Mouse (Mus musculus) heart, postnatal 10 days (tissue): ENCODE measurements around the gene Stk39. TPM values are rescaled to one million over a fixed set of nuclear protein-coding genes. Genes with fewer than 3 reads are reported as not detected.
"Not testable (repeated sequence)": the region's sequence is repeated elsewhere in the genome, so short reads cannot be mapped to it uniquely, and the experiment has no call there.

ENCODE experiments used
- DNase-seq, 2 experiments: peaks; one replicate each; pipeline ENCODE4 v3.0.0; 2021
- intact Hi-C: fragments of 180-260 bp; cut with DNase I; formaldehyde crosslinking; loops from one replicate; pipeline ENCODE4 v1.15.1; 2025
- total RNA-seq, 2 experiments: library from RNA; stranded (reverse); gene quantifications; 2 replicates each; pipeline ENCODE4 v1.2.3; 2021

The Stk39 gene
- total RNA-seq, 2 experiments from 2014 or later: 111 to 145 TPM

DNA sequence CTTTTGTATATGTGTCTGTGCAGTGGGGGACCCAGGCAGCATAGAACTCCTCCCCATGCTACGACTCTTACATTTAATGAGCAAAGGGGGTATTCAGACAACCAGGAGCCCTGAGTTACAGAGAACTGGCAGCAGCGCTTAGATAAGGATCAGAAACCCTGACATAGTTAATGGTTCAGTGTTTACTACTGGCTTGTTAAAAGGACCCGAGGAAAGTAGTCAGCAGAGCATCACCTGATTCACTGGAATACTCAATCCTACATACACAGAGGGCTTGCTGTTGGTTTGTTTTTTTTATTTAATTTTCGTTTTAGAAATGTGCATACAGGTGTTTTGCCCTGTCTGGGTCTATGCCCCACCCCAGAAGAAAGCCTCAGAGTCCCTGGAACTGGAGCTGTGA, 217.3 kb downstream of the Stk39 start:
- intact Hi-C loops: no loop called here
- DNase-seq: no peak

DNA sequence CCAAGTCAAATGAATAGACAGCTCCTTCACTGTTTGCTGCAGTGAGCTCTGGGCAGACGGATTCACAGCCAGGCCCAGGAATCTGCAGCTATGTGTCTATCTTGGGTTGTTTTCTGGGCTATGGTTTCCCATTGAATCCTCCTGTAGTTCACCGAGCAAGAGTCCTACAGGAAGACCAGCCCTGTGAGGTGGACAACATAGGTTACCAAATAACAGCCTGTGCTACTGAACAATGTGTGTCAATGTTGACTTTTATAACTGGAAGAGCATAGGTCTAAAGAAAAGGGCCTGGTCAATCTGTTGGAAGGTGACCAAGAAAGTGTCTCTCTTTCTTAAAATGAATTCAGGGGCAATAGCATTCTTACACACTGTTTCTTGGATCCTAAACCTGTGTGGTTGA, 218.8 kb downstream of the Stk39 start:
- intact Hi-C loops: no loop called here
- no peak for DNase-seq

DNA sequence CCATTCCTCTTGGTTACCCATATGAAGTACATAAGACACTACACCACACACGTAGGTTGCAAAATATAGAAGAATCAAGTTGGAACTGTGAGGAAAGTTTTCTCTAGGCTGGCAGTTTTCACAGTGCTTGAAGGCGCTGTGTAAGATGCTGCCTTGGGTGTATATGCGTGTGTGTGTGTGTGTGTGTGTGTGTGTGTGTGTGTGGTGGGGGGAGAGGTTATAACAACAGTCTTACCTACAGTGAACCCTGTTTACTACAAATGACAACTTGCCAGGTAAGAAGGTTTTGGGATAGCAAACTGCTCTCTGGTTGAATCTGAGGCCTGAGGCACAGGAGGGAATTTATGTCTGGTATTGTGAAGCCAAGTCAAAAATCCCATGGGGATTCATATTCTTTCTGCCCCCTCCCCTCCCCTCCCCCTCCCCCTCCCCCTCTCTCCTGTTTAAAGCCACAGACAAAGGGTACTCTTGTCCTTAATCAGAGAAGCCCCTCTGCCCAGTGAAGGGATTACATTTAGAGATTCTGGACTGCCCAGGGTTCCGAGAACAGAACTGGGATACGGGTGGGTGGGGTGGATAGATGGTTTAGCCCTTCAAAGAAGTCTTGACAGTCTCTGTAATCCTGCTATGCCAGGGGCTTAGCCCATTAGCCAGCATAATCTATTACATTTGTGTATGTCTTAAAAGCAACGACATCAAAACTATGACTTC, 219.9 kb downstream of the Stk39 start:
- DNase-seq: no peak
- intact Hi-C loops: no loop called here

DNA sequence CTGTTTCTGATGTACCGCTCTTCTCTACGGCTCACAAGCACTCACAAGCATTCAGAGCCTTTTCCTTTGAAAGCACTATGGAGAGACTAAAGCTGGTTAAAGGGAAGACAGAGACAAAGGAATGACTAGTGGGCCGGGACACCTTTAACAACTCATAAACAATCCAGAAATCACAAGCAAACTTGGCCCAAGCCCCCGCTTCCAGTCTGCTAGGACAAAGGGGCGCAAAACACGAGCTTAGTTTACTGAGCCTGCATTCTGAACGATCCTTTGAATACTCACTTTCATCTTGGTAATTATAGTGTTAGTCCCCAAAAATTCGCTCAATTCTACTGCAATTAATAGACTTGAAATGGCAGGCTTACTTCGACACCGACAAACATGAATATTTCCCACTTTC, 221.2 kb downstream of the Stk39 start:
- intact Hi-C loops: no loop called here

DNA sequence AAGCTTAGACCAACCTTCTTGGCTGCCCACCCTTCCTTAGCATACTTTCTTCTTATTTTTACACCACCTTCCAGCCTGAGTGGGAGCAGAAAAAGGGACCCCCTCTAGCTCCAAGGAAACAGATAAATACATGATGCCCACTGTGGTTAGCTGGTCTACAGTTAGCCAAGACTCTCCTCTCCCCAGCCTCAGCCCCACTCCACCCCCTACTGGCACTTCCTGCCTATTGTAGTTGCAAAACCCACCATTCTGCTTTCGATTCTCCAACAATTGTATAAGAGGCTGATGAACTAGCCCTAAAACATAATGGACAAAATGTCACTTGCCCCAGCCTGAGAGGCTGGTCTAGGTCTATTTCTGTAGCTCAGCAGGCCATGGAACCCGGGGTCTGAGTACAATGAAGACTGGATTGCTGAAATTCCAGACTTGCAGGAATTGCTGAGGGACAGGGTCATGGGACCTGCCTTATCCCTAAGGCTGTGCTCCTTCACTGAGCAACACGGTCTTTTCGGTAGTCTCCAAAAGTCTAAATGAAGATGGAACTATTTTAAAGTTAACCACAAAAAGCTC, 222.1 kb downstream of the Stk39 start:
- DNase-seq: no peak
- intact Hi-C loops: no loop called here

More for the DNA sequence above, 221.2 kb downstream of the Stk39 start:
- DNase-seq: no peak

DNA sequence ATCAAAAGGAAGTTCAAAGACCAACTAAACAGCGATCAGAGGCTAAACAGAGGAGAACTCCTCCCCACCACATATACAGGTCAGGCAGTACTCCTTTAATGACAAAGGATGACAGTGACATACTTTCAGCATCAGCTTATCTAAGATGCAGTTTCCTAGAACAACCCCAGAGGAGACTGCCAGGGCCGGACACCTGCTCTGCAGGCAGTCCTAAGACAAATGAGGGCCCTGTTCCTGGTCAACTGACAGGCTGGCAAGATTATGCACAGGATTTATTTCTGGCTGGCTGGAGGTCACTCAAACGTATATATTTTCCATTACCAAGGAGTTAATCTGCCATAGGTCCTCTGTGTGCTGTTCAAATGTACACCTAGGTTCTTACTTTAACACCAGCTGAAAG, 225.8 kb downstream of the Stk39 start:
- intact Hi-C loops: no loop called here
- DNase-seq: no peak

DNA sequence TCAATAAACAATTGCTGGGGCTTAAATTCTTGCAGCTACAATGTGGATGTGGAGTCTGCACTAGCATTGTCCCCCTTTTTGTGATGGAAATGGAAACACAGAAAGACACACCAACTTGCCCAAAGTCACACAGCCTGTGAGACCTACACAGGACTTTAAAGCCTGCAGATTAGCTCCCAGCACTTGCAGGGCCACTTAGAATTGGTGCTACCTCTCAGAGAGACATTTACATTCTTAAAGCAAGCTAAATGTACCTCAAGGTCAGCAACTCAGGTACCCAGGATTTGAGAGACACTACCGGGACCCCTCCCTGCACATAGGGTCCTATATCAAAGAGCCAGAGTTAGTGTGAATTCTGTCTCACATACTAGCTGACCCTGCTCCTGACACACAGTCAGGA, 227.5 kb downstream of the Stk39 start:
- intact Hi-C loops: no loop called here
- DNase-seq: no peak

DNA sequence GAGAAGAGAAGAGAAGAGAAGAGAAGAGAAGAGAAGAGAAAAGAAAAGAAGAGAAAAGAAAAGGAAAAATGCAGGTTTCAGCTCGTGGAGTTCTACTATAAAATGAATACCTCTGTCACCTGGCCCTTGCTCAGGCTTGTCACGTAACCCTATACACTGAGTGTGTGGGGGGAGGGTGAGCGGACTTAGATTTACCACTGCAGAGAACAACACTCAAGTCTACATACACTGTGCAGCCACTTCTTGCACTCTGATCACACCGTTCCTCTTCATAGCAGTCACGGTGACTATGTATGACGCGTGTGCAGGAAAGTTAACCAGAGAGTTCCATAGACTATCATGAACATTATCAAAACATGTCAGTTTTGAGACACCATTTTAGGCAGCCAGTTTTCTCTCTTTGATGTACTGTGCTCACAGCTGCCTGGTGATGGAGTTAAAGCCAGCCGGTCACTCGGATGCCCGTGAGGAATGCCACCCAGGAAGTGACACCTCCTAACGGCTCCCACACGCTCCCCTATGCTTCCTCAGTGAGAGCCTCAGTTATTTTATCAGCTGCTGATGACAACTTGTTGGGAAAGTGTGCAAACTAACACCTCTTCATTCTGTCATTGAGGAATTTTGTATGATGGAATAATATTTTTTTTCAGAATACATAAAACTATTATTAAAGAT, 228.1 kb downstream of the Stk39 start:
- DNase-seq: no peak
- intact Hi-C loops: no loop called here

DNA sequence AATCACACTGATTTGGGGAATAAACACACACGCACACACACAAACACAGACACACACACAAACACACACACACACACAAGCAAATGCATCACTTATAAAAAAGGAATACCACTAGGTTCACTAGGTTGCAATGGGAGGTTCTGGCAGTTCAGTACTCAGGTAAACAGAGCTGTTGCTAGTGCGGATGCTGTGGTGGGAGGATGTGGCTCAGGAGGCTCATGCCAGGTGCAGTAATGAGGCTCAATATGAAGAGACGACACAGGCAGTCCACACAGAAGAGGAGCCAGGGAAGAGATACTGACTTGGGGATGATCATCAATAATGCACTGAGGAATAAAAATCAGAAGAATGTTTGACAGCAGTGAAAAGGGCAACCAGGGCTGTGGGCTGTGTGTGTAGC, 228.8 kb downstream of the Stk39 start:
- no peak for DNase-seq
- intact Hi-C loops: no loop called here

DNA sequence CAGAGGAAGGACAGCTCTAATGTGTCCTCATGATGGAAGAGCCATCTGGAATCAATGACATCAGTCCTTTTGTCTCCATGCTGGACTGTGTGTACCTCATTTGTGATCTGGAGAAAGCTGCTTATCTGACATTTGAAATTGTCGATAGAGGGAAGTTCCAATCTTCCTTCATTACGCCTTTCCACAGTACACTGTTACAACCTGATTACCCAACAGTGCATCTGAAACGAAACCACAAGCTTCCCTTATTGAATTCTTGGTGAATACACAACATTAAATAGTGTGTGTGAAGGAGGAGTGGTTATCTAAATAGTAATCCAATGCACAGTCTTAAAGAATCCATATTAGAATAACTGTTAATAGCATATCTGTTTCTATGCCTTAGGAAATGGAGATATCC, 230.0 kb downstream of the Stk39 start:
- intact Hi-C loops: no loop called here
- no peak for DNase-seq

DNA sequence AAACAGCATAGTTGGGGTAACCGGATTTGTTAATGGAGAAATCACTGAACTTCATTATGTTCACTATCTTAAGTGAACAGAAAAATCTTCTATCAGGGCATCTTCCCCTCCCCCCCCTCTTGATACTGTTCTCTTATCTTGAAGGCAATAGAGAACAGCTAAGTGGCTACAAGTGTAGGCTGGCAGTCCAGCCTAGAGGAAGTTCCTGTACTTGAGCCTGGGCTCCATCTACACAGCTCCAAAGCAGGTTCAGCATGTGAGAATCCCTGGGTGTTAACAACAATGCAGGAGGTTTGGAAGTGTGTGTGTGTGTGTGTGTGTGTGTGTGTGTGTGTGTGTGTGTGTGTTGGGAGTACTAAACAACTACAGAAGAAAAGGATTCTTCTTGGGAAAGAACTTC, 230.4 kb downstream of the Stk39 start:
- intact Hi-C loops: no loop called here
- no peak for DNase-seq

DNA sequence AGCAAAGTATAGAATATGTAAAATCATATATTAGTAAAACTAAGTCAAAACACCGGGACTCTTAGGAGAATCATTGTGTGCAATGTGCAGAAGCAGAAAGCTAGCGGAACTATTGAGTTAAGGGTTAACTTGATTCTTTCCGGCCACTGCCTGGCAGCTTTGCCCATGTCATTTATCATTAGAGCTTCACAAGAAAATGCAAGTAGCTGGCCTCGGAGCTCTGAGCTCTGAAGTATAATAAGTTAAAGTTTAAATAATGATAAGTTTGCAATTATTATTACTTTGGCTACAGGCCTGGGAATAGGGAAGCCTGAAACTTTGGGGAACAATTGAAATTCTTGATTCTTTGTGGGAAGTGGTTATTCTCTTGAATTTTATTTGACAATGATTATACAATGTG, 232.7 kb downstream of the Stk39 start:
- intact Hi-C loops: not testable (repeated sequence)

DNA sequence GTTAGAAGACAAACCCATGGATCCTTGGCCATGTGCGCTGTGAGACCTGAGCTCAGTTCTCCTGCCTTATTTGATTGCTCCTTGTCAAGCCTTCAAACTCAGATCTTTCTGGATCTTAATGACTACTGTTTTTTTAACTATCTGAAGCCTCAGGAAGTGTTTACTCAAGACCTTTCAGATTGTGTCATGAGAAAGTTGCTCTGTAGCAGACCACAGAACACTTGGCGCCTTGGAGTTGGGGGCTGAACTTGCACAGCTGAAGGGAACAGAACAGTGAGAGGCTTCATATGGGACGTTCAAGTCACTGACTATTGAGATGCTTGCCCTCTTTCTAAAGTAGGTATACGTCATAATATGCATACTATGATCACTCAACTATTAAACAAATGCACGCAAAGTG, 239.1 kb downstream of the Stk39 start:
- intact Hi-C loops: no loop called here
- no peak for DNase-seq

More for the DNA sequence above, 232.7 kb downstream of the Stk39 start:
- not testable (repeated sequence) for DNase-seq

DNA sequence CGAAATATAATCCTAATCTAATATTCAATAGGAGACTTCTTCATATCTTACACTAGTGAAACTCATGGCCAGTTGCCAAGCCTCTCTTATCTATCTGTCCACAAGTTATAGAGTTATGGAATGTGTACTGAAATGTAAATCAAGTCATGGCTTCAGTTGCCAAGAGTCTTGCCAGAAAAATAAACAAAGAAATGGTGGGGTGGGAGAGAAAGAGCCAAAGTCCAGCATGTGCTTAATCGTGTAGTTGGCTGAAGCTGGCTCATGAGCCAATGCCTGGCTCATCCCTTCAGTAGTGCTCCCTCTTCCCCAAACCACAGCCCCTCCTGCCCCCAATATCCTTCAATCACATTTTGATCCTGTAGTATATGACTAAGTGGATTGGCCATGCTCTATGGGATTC, 242.2 kb downstream of the Stk39 start:
- DNase-seq: no peak
- intact Hi-C loops: no loop called here

DNA sequence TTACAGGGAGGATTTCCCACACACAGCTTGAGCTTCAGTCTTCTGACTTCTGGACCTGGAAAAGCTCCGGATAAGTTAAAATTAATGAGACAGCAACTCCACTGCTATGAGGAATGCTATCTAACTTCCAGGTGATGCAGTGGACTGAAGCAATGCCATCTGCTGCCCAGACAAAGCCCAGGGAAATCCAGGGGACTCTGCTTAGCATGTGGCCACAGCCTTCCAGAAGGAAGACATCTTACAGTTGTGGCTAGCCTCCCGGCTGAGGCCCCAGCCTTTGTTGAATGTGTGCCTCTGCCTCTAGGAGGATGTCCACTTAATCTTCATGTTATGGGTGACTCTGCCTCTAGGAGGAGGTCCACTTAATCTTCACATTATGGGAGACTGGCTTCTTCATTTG, 243.0 kb downstream of the Stk39 start:
- intact Hi-C loops: no loop called here

DNA sequence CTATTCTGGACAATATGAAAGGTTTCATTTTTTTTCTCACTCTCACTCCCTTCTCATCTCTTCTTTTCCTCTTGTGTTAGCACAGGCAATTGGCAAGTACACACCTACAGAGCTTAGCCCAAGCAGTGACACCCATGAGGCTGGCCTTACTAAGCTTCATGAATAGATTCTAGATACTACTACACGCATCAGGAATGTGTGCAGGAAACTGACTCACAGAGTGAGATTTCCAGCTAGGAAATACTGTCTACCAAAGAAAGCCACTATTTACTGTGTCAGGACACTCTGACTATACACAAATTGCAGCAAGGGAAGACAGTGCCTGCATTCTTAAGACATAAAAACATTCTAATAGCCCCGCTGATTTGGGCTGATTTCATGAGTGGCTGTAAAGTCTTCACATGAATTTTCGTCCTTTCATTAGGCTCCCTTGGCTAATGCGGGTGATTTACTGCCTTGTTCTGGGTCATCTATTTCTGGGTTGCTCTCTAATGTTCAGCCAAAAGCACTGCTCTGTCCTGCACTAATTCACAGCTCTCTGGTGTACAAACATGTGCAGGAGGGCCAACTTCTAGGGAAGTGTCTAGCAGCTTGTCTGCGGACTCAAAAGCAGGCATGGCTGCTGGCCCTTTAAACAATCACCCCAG, 249.7 kb downstream of the Stk39 start:
- DNase-seq: peak; percentile 44 to 46
- intact Hi-C loops: loop anchor here (5.0 kb wide), 1 partner anchor 125 kb away; no protein-coding TSS in a partner anchor

More for the DNA sequence above, 243.0 kb downstream of the Stk39 start:
- DNase-seq: no peak

DNA sequence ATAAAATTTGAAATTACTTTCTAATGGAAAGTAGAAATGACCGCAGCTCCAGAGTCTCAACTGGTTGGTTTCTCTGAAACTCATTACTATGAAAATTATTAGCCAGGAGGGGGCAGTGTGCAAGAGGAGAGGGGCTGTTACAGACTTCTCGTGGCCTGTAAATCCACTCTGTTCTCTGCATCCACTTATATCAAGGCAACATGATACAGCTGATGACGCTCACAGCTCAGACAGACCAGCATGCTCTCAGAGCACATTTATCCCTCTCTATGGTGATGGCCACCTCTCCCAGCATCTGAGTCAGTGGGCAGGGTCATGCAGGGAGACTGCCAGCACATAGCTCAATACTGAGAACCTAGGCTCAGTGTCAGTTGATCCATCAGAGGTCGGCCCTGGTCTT, 250.8 kb downstream of the Stk39 start:
- intact Hi-C loops: loop anchor here (5.0 kb wide), 1 partner anchor 126 kb away; no protein-coding TSS in a partner anchor
- peak in 1 of 2 experiments; percentile 23 for DNase-seq

DNA sequence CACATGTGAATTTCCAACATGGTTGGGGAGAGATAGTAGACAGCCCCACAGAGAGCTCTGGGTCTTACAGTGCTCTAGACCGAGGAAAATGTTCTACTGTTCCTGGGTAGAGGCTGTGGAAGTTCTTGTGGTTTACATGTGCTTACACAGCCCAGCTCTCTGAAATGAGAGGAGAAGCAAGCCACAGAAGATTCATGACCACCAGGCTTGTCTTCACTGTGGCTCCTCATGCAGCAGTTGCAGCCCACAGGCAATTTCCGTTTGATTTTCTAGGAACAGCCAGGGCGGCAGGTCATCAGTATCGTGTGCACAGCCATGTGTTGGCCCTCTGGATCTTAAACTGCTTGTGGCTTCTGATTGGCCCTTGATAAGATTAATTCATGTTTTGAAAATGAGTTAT, 252.2 kb downstream of the Stk39 start:
- intact Hi-C loops: loop anchor here (5.0 kb wide), 1 partner anchor 127 kb away; no protein-coding TSS in a partner anchor
- no peak for DNase-seq

DNA sequence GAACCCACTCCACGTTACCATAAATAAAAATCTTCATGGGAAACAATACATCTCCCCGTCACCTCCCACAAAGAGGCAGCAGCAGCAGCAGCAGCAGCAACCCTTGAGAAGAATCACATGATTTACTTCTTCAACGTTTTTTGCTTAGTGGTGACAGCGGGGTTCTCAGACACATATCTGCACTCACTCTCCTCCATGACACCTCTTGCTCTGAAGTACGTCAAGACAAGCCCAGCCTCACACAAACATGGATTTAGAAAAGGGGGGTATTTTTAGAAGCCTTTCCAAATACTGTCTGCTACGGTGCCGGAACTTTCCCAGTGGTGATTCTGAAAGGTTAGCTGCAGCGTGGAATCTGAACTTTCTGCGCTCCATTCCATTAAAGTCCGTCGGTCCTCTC, 256.9 kb downstream of the Stk39 start:
- no peak for DNase-seq
- intact Hi-C loops: no loop called here

DNA sequence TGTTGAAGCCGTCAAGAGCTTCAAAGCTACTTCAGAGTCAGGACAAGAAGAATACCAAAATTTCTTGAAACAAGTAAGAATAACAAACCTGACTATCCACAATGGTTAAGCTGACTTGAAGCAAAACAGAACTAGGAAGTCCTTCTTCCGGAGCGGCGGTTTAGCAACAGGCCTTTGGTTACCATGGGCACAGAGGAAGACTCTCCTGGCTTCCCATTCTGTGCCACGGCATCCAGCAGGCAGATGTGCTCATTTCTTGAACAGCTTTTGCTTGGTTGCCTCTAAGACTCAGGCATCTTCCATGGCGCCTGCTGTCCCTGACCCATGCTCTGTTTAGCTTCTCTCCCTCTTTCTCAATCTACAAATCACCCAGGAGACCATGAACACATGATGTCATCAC, 257.7 kb downstream of the Stk39 start:
- intact Hi-C loops: no loop called here
- no peak for DNase-seq

DNA sequence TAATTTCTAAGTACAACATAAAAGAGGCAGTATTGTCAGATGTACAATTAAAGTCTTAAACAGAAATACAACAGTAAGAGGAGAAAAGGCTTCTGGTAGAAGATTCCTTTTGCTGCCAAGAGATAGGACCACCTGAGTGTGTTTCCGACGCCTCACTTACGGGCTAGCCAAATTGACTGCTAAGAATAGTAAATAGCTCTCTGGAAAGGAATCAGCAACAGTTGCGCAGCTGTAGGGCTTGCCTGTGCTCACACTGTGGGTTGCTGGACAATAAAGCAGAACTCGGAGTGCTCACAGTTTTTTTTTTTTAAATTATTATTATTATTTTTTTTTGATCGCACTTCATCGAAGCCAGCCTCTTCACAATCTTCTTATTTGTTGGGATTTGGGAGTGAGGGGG, 260.6 kb downstream of the Stk39 start:
- peak in 1 of 2 experiments; percentile 53 for DNase-seq
- intact Hi-C loops: no loop called here
